Mouse (Mus musculus): ENCODE measurements at regions not wholly inside any gene's neighbourhood (a gene's known extent, or its start where the extent isn't known, plus 50 kb on each side); places are given as distances from the start of the nearest gene placed in this dataset.
A peak's percentile ranks its signal among the peaks of the same experiment; 100 is the strongest.

DNA sequence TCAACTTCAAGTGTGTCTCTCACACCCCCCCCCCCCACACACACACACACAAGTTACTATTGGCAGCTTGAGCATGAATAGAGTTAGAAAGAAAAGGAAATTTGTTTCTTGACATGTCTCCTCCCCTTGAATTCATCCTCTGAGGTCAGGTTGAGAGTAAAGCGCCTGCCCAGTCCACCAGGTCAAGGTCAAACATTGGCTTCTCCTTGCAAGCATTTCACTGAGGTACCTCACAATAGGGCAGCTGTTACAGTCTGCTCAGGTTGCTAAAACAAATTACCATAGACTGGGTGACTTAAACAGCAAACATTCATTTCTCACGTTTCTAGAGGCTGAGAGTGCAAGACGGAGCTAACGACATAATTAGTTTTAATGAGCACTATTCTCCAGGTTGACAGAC, 344.2 kb downstream of the Galc start:
- DNase-seq, result no peak

DNA sequence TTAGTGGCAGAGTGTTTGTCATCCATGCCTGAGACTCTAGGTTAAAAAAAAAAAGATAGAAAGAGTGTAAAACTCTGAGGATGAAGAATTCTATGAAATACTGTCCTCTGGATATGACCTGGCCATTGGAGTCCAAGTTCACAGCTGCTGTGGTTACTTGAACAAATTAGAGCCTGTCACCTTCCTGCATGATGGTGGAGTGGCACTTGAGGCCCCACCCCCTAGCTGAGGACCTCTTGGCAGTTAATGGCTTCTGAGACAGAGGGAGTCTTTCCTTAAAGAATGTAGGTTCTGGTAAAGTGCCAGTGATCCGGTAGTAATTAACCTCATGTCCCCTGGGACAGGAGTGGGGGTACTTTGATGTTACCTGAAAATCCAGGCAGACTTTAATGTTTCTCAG, 346.5 kb downstream of the Galc start:
- peak; percentile 2 for DNase-seq

- no peak for DNase-seq
Measured at GRCm38 (mm10) chr12:97899266-97899665, 360.0 kb downstream of the Galc start.

GRCm38 (mm10) chr12:97898178-97898577, 361.1 kb downstream of the Galc start:
- no peak for DNase-seq

- no peak for DNase-seq
Measured at GRCm38 (mm10) chr12:97895981-97896380, 363.3 kb downstream of the Galc start.

GRCm38 (mm10) chr12:97888801-97889455, 370.3 kb downstream of the Galc start:
- no peak for DNase-seq

- DNase-seq, result no peak
Measured at GRCm38 (mm10) chr12:97888291-97888800, 370.9 kb downstream of the Galc start.

DNA sequence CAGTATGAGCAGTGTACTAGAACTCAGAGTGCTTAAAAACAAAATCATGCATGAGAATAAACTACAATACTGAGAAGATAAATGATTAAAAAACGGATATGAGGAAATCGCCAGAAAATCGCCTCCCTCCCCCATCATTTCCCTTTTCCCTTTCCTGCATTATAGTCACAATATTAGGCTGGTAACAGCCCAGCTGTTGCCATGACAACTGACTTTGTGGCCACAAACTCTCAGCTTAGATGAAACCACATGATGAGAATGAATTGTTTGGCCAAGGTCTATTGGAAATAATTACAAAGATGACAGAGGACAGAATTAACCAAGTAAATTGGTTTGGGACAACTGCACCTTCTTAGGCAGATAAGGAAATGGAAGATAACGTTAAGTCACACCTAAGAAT, 376.8 kb downstream of the Galc start:
- no peak for DNase-seq

- DNase-seq, result peak; percentile 76
Measured at GRCm38 (mm10) chr12:97872391-97872790, 386.9 kb downstream of the Galc start.

DNA sequence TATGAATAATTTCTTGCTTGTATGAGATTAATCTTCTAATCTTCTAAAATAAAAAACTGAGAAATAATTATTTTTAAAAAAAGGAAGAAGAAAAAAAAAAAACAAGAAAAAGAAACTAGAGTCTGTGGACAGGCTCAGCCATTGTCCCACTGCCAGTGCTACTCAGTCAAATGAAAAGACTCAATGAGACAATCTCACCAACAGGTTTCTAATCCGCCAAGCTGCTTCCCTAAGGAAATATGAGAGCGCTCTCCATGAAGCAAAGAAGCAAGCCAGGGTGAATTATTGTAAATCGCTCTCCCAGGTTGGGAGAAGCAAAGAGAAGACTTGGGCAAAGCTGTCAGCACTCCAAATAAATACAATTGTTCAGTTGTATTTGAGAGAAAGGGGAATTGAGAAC, 396.3 kb downstream of the Galc start:
- DNase-seq, result no peak

- DNase-seq, result no peak
Measured at GRCm38 (mm10) chr12:97836202-97836908, 422.9 kb downstream of the Galc start.

DNA sequence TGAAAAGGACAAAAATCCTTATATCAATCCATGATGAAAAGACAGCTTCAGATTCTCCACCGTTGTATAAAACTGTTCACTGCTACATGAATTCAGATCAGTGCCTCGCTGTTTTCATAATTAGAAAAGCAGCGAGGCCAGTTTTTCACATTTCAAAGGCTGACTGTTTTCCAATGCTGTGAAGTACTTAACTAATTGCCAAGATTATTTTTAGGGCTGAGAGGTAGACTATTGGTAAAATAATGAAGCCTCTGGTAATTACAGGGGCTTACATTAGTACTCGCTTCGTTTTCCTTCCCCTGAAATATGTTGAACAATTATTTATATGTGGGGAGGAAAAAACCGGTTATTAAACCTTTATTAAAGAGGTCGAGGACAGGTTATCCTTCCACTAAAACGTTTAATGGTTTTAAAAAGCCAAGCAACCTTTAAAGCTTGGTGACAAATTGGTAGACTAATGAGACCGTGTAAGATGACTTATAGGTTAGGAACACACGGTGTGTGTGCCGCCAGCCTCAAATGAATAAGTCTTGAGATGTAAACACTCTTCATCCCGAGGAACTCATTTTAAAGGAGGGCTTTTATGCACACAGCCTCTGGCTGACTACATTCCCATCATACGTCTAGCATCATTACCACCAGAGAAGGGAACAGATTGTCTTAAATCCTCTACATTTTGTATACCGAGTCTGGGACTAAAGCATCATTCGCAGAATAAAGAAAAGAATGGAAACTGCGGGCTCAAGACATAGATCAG, 465.7 kb downstream of the Galc start:
- no peak for DNase-seq

GRCm38 (mm10) chr12:97783476-97783875, 475.8 kb downstream of the Galc start:
- DNase-seq, result no peak

DNA sequence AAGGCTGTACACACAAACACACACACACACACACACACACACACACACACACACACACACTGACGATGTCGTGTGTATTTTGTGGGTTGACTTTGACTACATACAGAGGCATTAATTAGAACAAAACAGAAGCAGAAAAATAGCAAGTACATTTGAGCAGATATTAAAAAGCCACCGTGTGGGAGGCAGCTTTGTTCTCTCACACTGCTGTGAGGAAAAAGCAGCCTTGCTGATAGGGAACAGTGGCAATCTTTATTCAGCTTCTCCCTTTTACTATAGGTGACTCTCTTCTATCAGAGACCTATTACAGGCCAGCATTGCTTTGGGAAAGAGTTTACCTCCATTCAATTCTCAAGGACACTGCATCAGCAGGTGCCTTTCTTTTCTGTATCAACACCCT, 500.1 kb downstream of the Galc start:
- no peak for DNase-seq

- DNase-seq, result no peak
Measured at GRCm38 (mm10) chr12:97758624-97759023, 500.6 kb downstream of the Galc start.

GRCm38 (mm10) chr12:97750166-97750565, 509.1 kb downstream of the Galc start:
- DNase-seq, result no peak

DNA sequence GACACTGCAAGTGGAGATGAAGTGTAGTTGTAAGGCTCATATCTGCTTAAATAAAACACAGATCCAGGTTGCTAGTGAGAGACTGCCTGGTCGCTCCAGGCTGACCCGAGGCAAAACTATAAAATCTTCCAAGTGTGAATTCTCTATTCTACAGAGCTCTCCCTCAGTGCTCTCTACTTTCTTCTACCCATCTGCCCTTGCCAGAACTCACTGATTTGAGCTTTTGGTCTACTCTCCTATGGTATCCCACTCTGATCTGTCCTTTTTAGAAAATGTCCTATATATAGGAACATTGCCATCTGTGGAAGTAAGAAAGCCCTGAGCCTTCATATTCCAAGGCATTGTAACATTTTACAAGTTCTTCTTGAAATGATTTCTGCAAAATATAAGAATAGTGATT, 518.3 kb downstream of the Galc start:
- no peak for DNase-seq

DNA sequence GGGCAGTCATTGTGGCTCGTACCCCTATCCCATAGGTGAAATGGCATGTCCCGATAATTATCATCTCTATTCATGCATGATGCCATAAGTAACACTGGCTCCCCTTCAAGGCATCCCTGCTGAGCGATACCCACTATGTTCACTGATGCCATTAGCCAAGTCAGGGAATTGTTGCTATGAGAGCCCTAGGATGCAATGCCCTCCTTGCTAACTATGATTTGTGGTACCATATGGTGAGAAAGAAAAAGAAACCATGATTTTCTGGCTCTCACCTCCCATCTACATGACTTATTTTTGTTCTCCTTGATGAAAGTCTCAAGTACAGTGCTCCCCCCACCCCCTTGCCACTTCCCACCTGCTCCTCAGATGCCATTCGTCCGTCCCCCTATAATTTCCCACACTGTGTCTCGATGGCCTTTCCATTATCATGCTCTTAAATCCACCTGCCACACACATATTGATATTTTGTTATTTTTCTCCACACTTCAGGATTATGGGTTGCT, 527.1 kb downstream of the Galc start:
- DNase-seq, result no peak

- no peak for DNase-seq
Measured at GRCm38 (mm10) chr12:97720554-97720953, 538.7 kb downstream of the Galc start.

DNA sequence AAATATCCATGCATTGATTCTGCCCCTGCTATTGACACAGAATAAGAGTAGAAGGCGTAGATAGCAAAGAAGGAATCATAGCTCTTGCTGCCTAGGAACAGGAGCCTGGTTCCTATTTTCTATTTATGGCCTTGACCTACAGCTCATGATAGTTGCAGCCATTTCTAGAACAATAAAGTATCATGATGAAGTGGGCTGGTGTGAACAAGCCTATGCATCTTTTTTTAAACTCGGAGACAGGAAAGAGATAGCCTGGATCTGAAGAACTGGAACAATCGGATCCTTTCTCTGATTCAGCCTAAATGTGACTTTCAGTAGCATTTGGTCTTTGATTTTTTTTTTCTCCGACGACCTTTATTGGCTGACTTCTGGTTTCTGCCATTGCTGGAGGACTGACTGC, 541.4 kb downstream of the Galc start:
- no peak for DNase-seq
